Mouse (Mus musculus) cerebellum, adult 11 months (tissue): Measurements from ENCODE around the gene Kcnn3.

Experiments
- DNase-seq: peaks from one replicate; pipeline ENCODE4 v3.0.0; 2022

The Kcnn3 gene

DNA sequence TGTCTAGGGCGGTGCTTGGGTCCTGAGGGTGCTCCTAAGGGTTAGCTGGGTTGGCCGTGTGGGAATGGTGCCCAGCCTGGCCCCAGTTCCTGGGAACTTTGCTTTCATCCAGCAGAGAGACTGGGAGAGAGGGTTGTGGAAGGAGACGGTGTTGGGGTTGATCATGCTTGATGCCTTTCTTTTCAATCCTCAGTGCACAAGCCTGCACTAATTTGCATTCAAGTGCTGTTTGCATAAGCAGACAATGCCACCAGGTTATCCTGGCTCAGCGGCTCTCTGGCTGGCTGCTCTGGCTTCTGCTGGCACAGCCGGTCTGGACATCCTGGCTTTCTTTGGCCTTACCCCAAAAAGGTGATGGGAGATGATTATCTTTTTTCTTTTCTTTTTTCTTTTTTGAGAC lies 157.7 kb downstream of the Kcnn3 start:
- no peak for DNase-seq

DNA sequence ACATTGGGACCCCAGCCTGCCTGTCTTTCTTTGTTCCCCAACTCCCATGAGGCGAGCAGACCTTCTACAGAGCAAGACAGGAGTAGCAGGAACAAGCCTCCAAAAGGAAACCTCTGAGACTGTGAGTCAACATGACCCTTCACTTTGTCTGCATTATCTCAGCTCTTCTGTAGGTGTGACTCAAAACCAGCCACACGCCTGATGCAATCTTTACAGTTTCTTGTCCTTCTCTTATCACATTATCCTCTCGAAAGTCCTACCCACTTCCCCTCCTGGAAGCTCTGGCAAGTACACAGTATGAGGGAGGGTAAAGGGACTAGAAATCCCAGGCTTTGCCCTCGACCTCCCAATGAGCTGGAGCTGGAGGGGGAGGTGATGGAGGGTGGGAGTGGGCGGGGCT lies 166.1 kb downstream of the Kcnn3 start:
- no peak for DNase-seq

DNA sequence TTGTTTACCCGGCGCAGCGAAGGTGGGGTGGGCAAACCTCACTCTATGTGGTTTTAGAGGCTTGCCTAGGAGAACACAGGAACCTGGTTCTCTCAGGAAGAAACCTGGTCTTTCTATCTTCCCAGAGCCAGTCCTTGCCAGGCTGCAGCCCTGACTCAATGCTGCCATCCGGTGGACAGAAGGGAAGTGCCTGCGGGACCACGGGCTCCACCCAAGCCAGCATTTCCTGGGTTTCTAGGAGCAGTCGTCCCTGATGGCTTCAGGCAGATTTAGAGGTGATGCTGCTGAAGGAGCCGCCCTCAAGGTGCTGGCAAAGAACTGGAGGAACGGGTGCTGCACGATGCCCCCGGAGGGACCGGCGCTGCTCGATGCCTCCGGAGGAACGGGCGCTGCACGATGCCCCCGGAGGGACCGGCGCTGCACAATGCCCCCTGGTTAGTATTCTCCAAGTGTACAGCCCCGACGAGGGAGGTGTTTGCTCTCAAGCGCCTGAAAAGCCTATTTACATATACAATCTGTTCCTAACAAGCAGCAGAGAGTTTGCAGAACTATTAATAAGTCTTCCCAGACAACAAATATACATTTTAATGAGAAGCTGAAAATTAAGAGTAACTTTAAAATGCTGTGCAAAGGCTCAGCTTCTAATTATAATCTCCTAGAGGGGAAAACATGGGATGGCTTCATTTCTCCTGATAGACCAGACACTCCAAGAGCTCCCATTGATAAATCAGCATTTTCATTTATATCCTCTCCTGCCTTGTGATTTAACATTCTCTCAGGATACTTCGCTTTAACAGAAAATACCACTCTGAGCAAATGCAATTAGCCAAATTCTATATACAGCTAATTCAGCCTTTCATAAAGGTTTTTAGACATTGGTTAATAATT lies 169.0 kb downstream of the Kcnn3 start:
- peak; percentile 78 for DNase-seq

DNA sequence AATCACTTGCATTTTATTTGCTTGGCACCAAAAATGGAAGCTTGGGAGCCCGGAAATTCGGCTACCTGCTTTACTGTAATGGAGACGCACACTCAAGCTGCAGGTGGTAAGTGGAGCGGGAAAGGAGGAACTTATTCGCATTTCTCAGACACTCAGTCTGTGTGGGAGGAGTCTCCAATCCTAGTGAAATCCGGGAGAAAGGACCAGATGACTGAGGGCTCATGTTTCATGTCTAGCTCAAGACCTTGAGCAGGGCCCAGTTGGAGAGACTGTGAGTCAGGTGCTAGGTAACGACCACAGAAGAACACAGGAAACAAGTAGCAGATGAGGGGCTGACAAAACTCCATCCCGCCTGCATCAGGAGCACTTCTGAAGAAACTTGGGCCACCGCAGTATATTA lies 171.8 kb downstream of the Kcnn3 start:
- no peak for DNase-seq

DNA sequence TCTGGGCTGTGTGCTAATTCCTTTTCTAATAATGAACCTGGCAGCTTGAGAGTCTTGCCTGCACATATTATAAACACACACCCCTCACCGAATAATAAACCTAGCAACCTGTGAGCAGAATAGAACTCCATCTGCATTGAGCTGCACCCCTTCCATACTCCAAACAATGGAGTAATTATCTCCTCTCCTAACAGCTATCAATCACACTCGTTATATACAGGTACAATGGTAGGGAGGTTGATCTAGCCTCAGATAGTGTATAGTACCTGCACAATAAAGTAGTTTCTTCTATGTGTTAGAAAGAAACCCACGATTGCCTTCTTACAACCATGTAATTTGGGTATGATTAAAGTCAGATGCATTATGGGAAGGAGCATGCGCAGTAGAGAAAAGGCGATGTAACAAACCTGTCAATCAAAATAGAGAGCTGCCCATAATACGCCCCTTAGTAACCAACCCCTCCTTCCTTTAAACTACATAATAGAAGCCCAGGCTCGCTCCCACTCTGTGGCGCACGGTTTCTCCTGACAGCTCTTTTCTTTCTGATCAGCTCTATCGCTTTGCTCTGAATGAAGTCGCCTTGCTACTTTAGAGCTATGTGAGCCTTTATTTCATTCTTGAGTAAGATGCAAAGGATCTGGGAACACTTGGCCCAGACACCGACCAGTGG lies 176.3 kb downstream of the Kcnn3 start:
- DNase-seq = no peak

DNA sequence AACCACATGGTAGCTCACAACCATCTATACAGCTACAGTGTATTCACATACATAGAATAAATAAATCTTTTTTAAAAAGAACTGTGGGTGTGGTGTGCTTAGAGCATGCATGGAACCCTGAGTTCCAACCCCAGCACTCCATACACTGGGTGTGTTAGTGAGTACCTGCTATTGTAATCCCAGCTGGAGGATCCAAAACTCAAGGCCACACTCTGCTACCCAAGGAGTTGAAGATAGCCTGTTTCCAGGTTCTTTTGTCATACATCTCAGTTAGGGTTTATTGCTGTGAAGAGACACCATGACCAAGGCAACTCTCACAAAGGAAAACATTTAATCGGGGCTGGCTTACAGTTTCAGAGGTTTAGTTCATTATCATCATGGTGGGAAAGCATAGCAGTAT lies 179.0 kb downstream of the Kcnn3 start:
- DNase-seq = no peak

DNA sequence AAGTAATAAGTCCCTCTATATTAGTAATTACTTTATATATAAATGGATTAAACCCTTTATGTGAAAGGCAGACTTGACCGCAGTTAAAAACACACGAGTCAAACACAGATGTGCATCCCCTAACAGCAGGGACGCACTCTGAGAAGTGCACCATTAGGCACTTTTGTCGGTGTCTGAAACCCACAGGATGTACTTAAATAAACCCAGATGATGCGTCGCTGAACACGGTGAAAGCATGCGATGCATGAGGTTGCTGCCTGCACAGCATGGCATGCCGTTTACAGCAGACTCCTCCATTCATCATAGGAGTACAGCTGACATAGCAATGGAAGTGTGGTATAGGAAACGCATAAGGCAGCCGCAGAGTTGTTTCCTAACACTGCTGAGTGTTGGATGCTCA lies 180.5 kb downstream of the Kcnn3 start:
- DNase-seq = no peak

DNA sequence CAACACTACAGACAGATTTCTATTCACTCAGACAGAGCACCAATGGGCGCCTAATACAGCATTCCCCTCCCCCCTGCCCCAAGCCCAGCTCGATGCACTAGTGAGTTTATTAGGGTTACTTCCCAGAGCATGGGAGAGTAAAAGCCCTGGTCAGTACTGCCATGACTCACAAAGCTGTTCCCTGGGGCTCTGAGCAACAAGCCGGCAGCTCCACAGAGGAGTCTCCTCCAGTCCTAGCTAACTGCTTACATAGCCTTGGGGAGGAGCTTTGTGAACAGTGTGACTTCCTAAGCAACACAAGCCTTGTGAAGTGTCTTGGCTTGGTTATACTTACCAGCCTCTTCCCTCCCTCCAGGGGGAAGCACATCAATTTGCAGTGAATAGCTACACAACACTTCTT lies 183.6 kb downstream of the Kcnn3 start:
- no peak for DNase-seq

DNA sequence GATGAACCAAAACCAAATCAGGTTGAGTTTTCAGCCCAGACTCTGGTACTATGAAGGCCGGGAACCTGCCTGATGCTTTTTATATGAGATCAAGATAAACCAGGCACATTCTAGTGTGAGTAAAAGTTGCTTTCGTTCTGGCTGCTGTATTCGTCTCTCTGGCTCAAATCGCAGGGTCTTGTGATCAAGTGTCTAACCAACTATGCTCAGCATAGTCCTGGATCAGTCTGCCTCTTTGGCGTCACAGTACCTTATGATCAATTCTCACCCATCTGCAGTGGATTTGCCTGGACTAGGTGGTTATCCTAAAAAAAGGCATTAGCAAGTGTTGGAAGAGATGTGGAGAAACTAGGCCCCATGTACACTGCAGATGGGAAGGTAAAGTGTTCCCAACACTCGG lies 184.1 kb downstream of the Kcnn3 start:
- no peak for DNase-seq

DNA sequence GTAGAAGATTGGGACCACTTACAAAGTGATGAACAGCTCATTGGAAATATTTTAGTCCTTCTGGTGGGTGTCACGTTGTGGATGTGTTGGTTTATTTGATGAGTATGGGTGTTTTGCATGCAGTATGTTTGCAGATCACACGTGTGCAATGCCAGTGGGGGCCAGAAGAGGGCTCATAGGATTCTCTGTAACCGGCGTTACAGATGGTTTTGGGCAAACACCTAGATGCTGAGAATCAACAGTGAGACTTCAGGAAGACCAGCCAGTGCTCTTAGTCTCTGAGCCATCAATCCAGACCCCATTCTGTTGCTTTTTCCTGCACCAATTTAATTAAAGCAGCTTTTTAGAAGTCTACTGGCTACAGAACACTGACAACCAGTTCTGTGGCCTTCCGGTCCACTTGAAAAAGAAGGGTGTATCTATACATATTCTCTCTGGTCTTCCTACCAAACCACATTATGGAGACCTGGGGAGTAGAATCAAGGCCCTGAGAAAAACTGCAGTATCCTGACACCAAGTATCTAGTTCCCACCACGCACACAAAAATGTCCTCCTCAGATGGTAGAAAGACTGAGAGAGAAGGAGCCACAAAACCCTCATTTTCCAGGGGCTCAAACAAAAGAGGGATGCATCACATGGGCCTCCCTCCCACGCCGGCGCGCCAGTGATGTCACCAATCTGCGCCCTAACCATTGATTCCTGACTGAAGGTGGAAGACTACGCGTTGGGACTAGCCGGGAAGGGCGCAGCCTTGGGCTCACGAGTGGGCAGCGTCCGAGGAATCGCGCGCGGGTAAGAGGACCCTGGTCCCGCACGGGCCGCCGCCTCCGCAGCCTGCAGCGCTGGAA lies 194.6 kb downstream of the Kcnn3 start, which contains the start of gene Adar:
TSS of gene Adar (plus strand) at position 664 of the 848 bp plus-strand sequence.
- DNase-seq = peak; percentile 79

DNA sequence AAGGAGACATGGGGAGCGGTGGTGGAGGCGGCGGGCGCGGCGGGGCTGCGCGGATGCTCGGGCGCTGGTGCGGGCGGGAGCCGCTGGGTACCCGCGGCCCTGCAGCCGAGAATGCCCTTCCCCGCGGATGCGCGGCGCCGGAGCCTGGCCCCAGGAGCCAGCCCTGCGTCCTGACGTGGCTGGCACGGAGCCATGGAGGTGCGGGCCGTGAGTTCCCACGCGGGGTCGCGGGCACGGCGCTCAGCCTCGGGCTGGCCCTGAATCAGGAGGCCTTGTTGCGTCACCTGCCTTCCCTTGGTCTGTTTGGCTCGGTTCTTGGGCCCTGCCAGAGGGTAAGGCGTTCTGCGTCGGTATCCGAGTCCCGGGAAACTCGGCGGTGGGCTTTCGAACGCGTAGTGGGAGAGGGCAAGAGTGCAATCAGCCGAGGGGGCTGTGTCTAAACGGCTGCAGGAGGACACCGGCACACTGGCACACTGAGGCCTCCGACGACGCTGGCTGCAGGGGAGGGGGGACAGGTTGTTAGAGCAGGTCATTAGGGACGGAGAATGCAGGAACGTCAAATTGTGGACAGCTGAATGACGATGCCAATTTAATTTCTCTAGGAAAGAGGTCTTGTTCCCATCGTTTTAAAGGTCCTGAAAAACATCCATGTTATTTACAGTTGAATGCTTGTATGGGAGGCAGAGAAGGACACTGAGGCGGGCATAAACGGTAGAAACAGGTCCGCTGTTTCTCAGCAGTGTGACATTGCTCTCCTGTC lies 195.4 kb downstream of the Kcnn3 start:
- DNase-seq = peak; percentile 65

DNA sequence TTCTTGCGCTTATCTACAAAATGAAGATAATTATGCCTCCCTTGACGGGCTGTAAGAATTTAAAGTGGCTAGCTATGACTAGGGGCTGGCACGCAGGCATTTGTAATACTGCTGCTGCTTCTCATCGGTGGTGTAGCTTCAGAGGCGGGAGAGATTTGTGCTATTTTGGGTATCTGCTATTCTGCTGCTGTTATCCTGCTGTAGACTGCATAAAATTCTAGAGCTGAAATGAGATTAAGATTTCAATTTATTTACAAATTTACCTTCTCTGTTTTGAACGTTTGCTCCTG lies 195.9 kb downstream of the Kcnn3 start:
- no peak for DNase-seq

DNA sequence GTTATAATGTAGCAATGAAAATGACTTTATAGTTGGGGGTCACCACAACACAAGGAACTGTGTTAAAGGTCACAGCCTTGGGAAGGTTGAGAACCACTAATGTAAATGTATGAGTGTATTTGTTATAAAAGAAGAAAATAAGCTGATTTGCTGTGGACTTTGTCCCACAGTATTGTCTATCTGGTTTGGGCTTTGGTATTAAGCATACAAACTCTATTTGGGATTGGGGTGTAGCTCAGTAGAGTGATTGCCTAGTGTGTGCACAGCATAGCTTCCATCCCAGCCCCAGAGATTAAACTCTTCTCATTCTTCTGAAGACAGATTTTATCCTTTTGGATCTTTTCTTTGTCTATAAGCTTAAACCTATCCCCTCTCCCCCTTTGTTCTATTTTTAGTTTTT lies 202.1 kb downstream of the Kcnn3 start:
- DNase-seq = no peak

DNA sequence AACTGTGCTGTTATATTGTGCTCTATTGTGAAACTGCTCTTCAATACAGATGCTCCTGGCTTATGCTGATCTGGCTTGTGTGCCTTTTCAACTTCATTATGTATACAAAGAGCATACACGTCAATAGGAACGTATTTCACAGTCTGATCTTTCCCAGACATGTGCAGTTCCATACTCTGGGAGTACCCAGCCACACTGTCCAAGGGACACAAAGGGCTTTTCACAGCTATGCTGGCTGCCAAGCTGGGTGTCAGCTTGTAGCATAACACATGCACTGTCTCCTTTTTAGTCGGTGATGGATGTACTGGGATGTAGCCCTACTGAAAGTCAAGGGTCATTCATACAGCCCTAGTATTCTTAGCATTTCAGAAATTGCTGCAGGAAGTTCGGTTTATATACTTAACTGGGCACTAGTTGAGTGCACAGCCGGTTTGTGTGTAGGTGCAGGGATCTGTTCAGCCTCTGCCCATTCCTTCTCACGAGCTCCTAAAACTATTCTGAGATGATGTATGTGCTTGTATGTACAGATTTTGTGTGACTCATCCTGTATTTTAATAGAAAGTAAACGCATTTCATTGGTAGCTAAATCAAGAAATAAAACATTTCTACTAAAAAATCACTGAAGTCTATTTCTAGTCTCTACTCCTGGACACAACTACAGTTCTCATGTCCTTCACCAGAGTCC lies 203.6 kb downstream of the Kcnn3 start:
- DNase-seq = no peak
